20 mouse cellular contexts compared by ENCODE assay signal in the genomic region with DNA sequence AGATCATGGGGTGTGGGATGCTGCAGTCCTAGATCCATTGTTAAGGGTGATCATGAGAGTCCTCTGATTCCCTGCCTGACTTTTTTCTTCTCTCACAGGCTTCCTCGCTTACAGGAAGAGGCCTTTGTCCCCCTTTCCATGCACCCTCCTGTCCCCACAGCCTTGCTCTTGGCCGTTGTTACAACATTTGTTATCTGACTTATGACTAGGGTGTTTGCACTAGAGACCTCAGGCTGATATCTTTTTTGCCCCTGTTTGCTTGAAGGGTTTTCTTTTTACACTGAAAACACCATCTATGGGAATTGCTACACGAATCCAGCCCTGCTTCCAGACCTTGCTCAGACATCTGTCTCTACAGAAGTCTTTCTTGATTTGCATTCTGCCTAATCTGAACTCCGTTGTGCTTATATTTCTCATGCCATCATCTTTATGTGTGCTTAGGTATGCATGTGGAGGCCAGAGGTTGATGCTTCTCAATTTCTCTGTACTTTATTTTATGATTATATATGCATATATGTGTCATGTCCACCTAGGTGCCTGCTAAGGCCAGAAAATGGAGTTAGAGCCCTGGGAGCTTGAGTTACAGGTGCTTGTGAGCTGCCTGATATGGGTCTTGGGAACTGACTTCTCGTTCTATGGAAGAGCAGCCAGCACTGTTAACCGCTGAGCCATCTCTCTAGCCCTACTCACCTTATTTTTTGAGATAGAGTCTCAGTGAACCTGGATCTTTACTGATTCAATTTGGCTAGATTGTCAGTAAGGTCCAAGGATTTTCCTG. TPM values are rescaled to one million over a fixed set of nuclear protein-coding genes. Genes with fewer than 3 reads are reported as not detected.
DNase-seq lines count a peak whose midpoint lies in the region; ATAC-seq lines count a peak whose summit lies in the region.
"Had no signal": no experiment of that assay in that cellular context is flagged by ENCODE, and none has a peak within 500 bp of the region (broad histone marks: within the 10 kb centered on the region; RNA-seq: fewer than 3 reads in every experiment).

No protein-coding gene starts in this region.

- 53% methylated on average over 6 of the region's 6 CpGs for WGBS in midbrain, embryonic 11.5 days
- 51% methylated on average over 6 of the region's 6 CpGs for WGBS in midbrain, embryonic 14.5 days
- WGBS in intestine, embryonic 15.5 days: 44% methylated on average over 6 of the region's 6 CpGs
- WGBS in stomach, embryonic 16.5 days: 41% methylated on average over 6 of the region's 6 CpGs

- H3K4me3 ChIP-seq in midbrain, embryonic 11.5 days (ENCODE audit: low read depth, low read length): no peak overlapping the region
- no peak overlapping the region for H3K4me3 ChIP-seq in midbrain, embryonic 14.5 days (replicated peaks; ENCODE audit: low read depth, low read length)
- no peak overlapping the region for H3K4me3 ChIP-seq in intestine, embryonic 15.5 days (replicated peaks)
- H3K4me3 ChIP-seq in stomach, embryonic 16.5 days (replicated peaks; ENCODE audit: low read length): no peak overlapping the region
- H3K4me3 ChIP-seq: embryonic facial prominence, embryonic 12.5 days; forebrain, embryonic 10.5 days had no signal

- H3K4me2 ChIP-seq in midbrain, embryonic 11.5 days: no peak overlapping the region
- H3K4me2 ChIP-seq in midbrain, embryonic 14.5 days (ENCODE audit: low read length): no peak overlapping the region
- no peak overlapping the region for H3K4me2 ChIP-seq in intestine, embryonic 15.5 days (replicated peaks)
- no peak overlapping the region for H3K4me2 ChIP-seq in stomach, embryonic 16.5 days (ENCODE audit: low read depth, low read length)
- H3K4me2 ChIP-seq: embryonic facial prominence, embryonic 12.5 days had no signal

- no peak for ATAC-seq in midbrain, embryonic 11.5 days (ENCODE audit: low FRiP score)
- no peak for ATAC-seq in midbrain, embryonic 14.5 days (ENCODE audit: low FRiP score, low TSS enrichment)
- ATAC-seq in intestine, embryonic 15.5 days: peak; percentile 19; the same call in 1 of the 2 replicates
- peak; percentile 25; the same call in 1 of the 2 replicates for ATAC-seq in stomach, embryonic 16.5 days (ENCODE audit: insufficient read depth, low FRiP score)

- H3K9me3 ChIP-seq in midbrain, embryonic 11.5 days (ENCODE audit: control insufficient read depth, low read length): peaks cover 86% of the 10 kb centered on the region
- peaks cover 91% of the 10 kb centered on the region for H3K9me3 ChIP-seq in midbrain, embryonic 14.5 days (ENCODE audit: control insufficient read depth, low read length)
- 0 out of 2 replicates have a peak, but pooled peaks cover 6% of the 10 kb centered on the region for H3K9me3 ChIP-seq in intestine, embryonic 15.5 days
- H3K9me3 ChIP-seq in stomach, embryonic 16.5 days (replicated peaks; ENCODE audit: control insufficient read depth, low read length): peaks cover 37% of the 10 kb centered on the region

- H3K9ac ChIP-seq in midbrain, embryonic 11.5 days (ENCODE audit: low read length): no peak overlapping the region
- no peak overlapping the region for H3K9ac ChIP-seq in midbrain, embryonic 14.5 days (replicated peaks; ENCODE audit: low read length)
- H3K9ac ChIP-seq in intestine, embryonic 15.5 days: no peak overlapping the region
- H3K9ac ChIP-seq in stomach, embryonic 16.5 days (ENCODE audit: low read length): no peak overlapping the region
- H3K9ac ChIP-seq: embryonic facial prominence, embryonic 12.5 days had no signal

- peak; percentile 4 for DNase-seq in embryo, embryonic 9.5 days (ENCODE audit: extremely low spot score)
- DNase-seq in embryo, embryonic 11 days: no peak
- DNase-seq in midbrain, embryonic 11.5 days (ENCODE audit: low spot score, missing footprints): peak; percentile 31
- no peak for DNase-seq in midbrain, embryonic 14.5 days
- DNase-seq in adrenal gland, postnatal 25 days: no peak
- DNase-seq in urinary bladder, postnatal 25 days (ENCODE audit: low spot score): no peak
- DNase-seq: B cell, adult 2 months; cerebellum, adult 8-10 months; heart, adult 18-20 months; heart, postnatal 10 days; kidney, postnatal 25 days; left cerebral cortex, postnatal 4 days; lung, adult 2 months; right cerebral cortex, postnatal 14 days; thymus, postnatal 36 days had no signal

- no peaks in the 10 kb centered on the region for H3K27me3 ChIP-seq in midbrain, embryonic 11.5 days (ENCODE audit: control insufficient read depth, insufficient read depth, low read length)
- no peaks in the 10 kb centered on the region for H3K27me3 ChIP-seq in midbrain, embryonic 14.5 days (ENCODE audit: control insufficient read depth, insufficient read depth, low read length)
- H3K27me3 ChIP-seq in intestine, embryonic 15.5 days (replicated peaks): no peaks in the 10 kb centered on the region
- H3K27me3 ChIP-seq in stomach, embryonic 16.5 days (ENCODE audit: control insufficient read depth, insufficient read depth, low read length): no peaks in the 10 kb centered on the region
- H3K27me3 ChIP-seq: embryonic facial prominence, embryonic 12.5 days had no signal

- no peaks in the 10 kb centered on the region for H3K36me3 ChIP-seq in midbrain, embryonic 11.5 days (ENCODE audit: control insufficient read depth, insufficient read depth, low read length)
- no peaks in the 10 kb centered on the region for H3K36me3 ChIP-seq in midbrain, embryonic 14.5 days (ENCODE audit: control insufficient read depth, insufficient read depth, low read length)
- H3K36me3 ChIP-seq in intestine, embryonic 15.5 days: no peaks in the 10 kb centered on the region
- no peaks in the 10 kb centered on the region for H3K36me3 ChIP-seq in stomach, embryonic 16.5 days (ENCODE audit: control insufficient read depth, insufficient read depth, low read length)
- H3K36me3 ChIP-seq: embryonic facial prominence, embryonic 12.5 days; forebrain, embryonic 10.5 days had no signal

- no peak overlapping the region for H3K27ac ChIP-seq in midbrain, embryonic 11.5 days (ENCODE audit: low read depth, low read length)
- no peak overlapping the region for H3K27ac ChIP-seq in midbrain, embryonic 14.5 days (replicated peaks; ENCODE audit: low read depth, low read length)
- no peak overlapping the region for H3K27ac ChIP-seq in intestine, embryonic 15.5 days
- H3K27ac ChIP-seq in stomach, embryonic 16.5 days (ENCODE audit: low read length): no peak overlapping the region
- H3K27ac ChIP-seq: embryonic facial prominence, embryonic 12.5 days; forebrain, embryonic 10.5 days had no signal

- H3K4me1 ChIP-seq in midbrain, embryonic 11.5 days (ENCODE audit: control insufficient read depth, insufficient read depth, low read length): no peaks in the 10 kb centered on the region
- no peaks in the 10 kb centered on the region for H3K4me1 ChIP-seq in midbrain, embryonic 14.5 days (ENCODE audit: control insufficient read depth, insufficient read depth, low read length)
- no peaks in the 10 kb centered on the region for H3K4me1 ChIP-seq in intestine, embryonic 15.5 days (replicated peaks)
- H3K4me1 ChIP-seq in stomach, embryonic 16.5 days (ENCODE audit: control insufficient read depth, insufficient read depth, low read length): no peaks in the 10 kb centered on the region
- H3K4me1 ChIP-seq: embryonic facial prominence, embryonic 12.5 days; forebrain, embryonic 10.5 days had no signal

RNA-seq across cellular contexts. Expression of a gene that starts 27.7 kb away (rescaled TPM):
- polyA plus RNA-seq in midbrain, embryonic 11.5 days (2014; fragmentation: Nextera tagmentation; extraction: Ambion mirVana): not detected in 2 replicates
- 0.14 TPM in 1 of 2 replicates, not detected in the other for polyA plus RNA-seq in midbrain, embryonic 14.5 days (2014; fragmentation: Nextera tagmentation; extraction: Ambion mirVana)
- polyA plus RNA-seq in intestine, embryonic 15.5 days (2015; fragmentation: Nextera tagmentation; extraction: Ambion mirVana): not detected in 2 replicates
- not detected in 2 replicates for polyA plus RNA-seq in stomach, embryonic 16.5 days (2015; fragmentation: Nextera tagmentation; extraction: Ambion mirVana)
- total RNA-seq in adrenal gland, postnatal 25 days (2021): not detected in 2 replicates
- total RNA-seq: heart, adult 18-20 months; heart, postnatal 10 days; megakaryocyte, adult 5-6 weeks had no signal
- polyA plus RNA-seq: embryonic facial prominence, embryonic 12.5 days; forebrain, embryonic 10.5 days; lung, adult 2 months had no signal

RNA-seq across cellular contexts. Expression of a gene that starts 27.8 kb away (rescaled TPM):
- 135 TPM in 2 replicates for polyA plus RNA-seq in midbrain, embryonic 11.5 days (2014; fragmentation: Nextera tagmentation; extraction: Ambion mirVana)
- 52.9 and 80.2 TPM in 2 replicates for polyA plus RNA-seq in midbrain, embryonic 14.5 days (2014; fragmentation: Nextera tagmentation; extraction: Ambion mirVana)
- 158 and 160 TPM in 2 replicates for polyA plus RNA-seq in intestine, embryonic 15.5 days (2015; fragmentation: Nextera tagmentation; extraction: Ambion mirVana)
- polyA plus RNA-seq in stomach, embryonic 16.5 days (2015; fragmentation: Nextera tagmentation; extraction: Ambion mirVana): 169 and 173 TPM in 2 replicates
- 58.4 and 64.0 TPM in 2 replicates for total RNA-seq in adrenal gland, postnatal 25 days (2021)

Comparison
In these comparisons a context has a peak if more than half of its experiments do, and no peak if none do; other contexts are left out.
1. DNase-seq: peak in embryo, embryonic 9.5 days (single experiment) and midbrain, embryonic 11.5 days (single experiment); none in embryo, embryonic 11 days (single experiment), midbrain, embryonic 14.5 days (single experiment), adrenal gland, postnatal 25 days (single experiment) and urinary bladder, postnatal 25 days (single experiment).
2. ATAC-seq: peak in intestine, embryonic 15.5 days (single experiment) and stomach, embryonic 16.5 days (single experiment); none in midbrain, embryonic 11.5 days (single experiment) and midbrain, embryonic 14.5 days (single experiment).